Mouse (Mus musculus) gastrocnemius, postnatal 4 days (tissue): ENCODE data around the gene Spdya. TPM values are rescaled to one million over a fixed set of nuclear protein-coding genes. Genes with fewer than 3 reads are reported as not detected.
"Not testable (repeated sequence)": the region's sequence is repeated elsewhere in the genome, so short reads cannot be mapped to it uniquely, and the experiment has no call there.

Experiments
- DNase-seq, 2 experiments: peaks; one replicate each; pipeline ENCODE4 v3.0.0; 2021 to 2022; ENCODE audit warnings: low spot score in 2 of 2, mixed read lengths in 2 of 2
- long read RNA-seq, 2 experiments: library from polyadenylated mRNA; stranded (forward); transcript quantifications; one replicate each; pipeline ENCODE4 v2.0.0; 2021
- total RNA-seq, 2 experiments: library from RNA; stranded (reverse); gene quantifications; 2 replicates each; pipeline ENCODE4 v1.2.3; 2021

Gene Spdya
- under 1 TPM; 0.73 to 0.83 TPM for total RNA-seq
- long read RNA-seq, experiment 1, partial matches to known transcripts: 0 of 3 reads
- long read RNA-seq, experiment 1, other reads (novel, unspliced or antisense): 2 of 3 reads
- long read RNA-seq, experiment 2, partial matches to known transcripts: 0 of 1 reads
- long read RNA-seq, experiment 2, other reads (novel, unspliced or antisense): 1 of 1 reads

DNA sequence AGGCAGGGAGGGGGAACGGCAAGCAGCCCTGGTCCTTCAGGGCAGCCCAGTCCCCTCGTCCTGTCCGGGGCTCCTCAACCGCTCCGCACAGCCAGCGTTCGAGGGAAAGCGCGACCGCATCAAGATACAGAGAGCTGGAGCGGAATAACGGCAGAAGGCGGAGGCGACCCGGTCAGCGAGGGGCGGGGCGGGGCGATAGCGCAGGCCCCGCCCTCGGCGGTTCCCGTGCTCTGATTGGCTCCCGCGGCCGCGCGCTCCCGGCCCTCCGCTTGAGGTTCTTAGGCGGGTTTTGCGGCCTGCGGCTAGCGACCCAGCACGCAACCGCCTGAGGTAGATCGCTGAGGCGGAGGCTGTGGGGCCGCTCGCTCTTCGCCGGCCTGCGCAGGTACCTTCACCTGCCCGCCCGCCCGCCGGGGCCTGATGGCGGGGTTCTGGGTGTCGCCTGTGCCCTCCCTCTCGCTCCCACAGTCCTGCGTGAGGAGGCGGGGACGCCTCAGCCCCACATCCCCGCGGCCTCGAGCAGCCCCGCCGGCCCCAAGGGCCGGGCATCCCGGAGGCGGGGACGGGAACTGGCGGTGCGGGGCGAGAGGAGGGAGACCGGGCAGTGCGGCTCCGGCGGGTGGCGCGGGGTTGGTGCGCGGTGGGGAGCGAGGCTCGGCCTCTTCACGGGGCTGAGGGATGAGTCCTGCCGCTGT, at the start of gene Spdya:
Spdya (plus strand) TSS at position 305 of the 695 bp plus-strand sequence.
- peak; percentile 72 to 85 for DNase-seq

DNA sequence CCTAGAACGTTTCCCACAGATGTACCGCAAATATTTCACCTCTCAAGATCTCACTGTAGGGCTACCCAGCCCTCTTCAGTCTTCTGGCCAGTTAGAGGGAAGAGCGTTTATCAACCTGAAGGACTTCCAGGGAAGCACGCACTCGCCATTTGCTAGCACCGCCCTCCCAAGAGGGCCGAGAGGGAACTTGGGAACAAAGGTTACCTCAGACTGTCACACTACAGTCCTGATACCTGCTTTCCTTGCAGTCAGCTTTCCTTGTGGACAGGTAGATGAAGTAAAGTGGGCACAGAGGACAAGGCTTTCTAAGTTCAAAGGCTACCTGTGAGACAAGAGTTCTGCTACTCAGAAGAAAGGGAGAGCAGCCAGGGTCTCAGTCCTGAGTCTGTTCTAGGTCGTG, 45.0 kb upstream of the Spdya start:
- no peak for DNase-seq

DNA sequence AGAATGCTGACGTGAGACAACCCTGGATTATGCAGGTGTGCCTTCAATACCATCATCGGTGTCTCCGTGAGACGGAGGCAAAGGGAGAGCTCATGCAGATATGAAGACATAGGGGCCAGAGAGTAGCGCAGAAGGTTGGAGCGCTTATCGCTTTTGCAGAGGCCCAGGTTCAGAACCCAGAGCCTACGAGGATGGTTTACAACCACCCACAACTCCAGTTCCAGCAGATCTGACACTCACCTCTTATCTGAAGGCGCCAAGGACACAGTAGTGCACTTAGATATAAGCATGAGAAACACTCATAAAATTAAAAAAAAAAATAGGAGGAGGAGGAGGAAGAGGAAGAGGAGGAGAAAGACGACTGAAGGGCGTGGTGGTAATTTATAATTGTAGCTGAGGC, 41.6 kb upstream of the Spdya start:
- no peak for DNase-seq

DNA sequence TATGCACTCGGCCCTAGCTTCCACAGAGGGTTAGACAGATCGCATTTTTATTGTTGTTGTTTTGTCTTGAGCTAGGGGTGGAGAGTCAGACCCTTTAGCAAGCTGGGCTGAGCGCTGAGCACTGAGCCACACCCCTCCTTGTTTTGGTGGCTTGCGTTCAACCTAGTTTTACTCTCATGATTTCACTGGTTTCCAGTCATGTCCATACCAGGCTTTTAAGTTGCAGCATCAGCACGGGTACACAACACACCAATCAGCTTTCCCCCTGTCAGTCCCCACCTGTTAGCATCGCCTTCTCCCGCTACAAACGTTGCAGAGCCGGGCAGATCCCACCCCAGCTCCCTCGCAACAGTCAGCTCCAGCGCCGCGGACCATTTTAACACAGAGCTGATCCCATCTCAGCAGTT, 25.6 kb upstream of the Spdya start:
- DNase-seq: no peak

DNA sequence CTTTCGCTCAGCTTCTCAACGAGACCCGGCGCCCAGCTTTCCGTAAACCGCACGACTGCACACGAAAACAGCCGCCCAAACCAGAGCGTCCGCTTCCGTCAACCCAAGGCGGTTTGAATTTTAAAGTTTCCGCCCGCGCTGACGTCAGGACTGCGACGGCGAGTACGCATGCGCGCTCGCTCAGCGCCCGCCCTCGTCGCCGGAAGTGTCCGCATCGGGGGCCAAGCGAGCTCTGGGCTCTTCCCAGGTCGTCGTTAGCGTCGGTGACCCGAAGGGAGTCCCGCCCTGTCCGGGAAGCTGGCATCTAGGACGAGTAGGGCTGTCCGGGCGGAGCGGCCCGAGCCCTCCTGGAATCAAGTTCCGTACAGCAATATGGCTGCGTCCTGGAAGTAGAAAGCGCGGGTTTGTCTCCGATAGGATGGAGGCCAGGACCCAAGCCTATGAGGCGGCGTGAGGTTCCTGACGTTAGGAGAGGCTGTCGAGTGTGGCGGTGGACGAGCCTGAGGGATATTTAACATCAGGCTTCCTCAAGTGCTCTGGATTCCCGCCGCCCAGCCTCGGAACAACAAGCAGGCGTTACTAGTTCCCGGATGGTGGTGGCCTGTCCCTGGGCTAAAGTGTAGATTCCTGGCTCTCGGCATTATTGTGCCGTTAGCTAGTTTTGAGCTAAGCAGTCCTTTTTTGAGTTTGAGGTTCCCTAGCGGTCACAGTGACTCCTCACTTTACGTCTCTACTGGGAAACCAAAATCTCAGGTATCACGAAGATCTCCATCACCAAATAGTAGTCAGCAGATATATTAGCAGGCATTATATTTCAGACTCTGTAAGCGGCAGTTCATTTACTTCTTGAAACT, 24.9 kb upstream of the Spdya start, which contains the start of gene Ndc80:
Ndc80 (minus strand) TSS at position 147 of the 854 bp plus-strand sequence.
- DNase-seq: peak; percentile 86 to 92

DNA sequence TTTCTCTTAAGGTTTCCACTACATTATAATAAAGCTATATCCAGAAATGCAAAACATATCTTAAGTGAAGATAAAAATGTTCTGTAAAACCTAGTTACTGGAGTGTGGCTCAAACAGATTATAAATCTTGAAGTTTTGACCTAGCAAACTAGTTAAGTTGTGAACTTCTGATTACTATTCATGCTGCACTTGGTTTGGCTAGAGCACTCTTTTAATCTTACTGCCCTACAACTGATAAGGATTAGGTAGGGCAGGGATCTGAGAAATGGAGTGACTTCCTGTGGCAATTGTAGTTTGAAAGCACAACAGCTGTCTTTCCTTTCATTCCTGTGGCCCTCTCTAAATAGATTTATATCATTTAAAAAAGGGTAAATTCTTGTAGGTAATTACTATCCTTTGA, 23.8 kb upstream of the Spdya start:
- DNase-seq: no peak

DNA sequence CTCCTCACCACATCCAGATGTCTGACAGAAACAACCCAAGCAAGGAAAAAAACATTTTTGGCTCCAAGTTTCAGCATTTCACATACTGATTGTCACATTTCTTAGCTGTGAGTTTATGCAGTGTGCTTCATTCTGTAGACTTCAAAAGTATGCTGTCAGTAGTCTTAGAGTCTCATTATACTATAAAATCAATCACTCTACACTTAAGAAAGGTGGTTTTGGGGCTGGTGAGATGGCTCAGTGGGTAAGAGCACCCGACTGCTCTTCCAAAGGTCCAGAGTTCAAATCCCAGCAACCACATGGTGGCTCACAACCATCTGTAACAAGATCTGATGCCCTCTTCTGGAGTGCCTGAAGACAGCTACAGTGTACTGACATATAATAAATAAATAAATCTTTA, 16.3 kb upstream of the Spdya start:
- DNase-seq: not testable (repeated sequence)

DNA sequence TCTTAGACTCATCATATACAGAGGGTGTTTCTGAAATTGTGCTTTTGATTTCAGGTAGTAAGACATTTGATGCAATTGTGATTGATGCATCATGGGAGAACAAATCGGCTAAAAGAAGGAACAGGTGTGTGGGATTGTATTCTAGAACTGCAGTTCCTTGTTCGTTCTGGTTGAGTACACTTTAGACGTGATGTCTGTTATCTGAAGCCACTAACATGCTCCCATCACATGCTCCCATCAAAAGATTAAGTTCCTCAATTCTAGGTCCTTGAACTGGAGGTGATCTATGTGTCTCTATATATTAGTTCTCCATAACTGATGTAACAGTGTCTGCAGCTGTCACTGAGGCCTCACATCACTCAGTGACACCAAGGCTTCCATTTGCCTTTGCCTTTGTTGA, 14.7 kb upstream of the Spdya start:
- no peak for DNase-seq

DNA sequence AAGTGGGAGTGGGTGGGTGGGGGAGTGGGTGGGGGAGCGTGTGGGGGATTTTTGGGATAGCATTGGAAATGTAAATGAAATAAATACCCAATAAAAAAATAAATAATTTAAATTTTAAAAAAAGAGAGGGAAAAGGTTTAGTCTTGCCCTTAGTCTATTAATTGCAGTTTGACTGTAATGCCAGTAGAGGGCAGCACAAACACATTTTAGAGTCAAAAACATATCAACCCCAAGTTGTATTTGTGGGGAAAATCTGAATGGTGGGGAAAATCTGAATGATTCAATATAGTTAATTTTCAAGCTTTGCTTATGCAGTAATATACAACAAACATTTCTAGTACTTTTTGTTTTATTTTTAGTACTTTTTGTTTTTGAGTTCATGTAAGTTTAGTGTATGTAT, 3.3 kb upstream of the Spdya start:
- no peak for DNase-seq

DNA sequence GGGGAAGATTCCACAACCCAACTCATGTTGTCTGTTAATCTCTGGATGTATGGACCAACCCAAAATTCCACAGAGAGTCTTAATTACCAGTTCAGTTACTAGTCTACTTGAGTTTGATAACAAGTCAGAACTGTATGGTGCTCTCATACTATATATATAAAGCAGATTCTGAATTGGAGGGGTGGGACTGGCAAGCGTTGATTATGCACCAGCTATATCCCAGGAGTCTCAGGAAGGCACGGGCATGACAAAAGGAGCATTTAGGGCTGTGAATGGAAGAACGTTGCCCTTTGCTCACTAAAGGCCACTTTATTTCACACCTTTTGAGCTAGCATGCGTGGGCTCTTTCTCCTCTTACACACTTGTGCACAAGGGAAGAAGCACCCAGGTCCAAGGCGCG, 511 bp upstream of the Spdya start:
- no peak for DNase-seq

DNA sequence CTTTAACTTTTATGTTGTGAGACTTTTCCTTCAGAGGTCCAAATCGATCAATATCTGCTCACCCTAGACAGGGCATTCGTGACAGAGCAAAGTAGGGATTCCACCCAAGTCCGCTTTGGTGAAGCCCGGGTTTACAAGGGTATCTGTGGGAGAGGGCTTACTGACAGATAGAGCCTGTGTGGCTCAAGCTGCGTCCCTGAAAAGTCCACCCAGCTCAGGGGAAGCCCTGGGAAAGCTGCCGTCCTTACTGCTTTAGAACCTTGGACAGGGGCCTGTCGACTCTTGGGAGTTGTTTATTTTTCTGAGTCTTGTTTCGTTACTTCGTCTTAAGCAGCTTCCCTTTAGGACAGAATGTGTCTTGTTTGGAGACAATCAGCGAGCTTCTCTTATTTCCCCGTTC, 1.0 kb downstream of the Spdya start:
- DNase-seq: no peak

DNA sequence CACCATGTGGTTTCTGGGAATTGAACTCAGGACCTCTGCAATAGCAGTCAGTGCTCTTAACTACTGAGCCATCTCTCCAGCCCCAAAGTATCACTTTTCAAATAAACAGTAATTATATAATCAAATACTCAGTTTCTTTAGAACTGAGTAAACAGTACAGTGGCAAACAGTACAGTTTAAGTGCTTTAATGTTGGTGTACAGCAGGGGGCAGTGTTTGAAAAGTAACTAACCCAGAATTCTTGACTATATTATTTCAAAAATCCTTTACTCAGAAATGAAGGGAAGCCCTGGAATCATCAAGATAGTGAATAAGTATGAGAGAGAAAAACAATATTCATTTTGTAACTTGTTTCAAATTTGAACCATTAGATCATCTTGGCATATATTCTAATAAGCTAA, 9.8 kb downstream of the Spdya start:
- DNase-seq: peak in 1 of 2 experiments; percentile 13

DNA sequence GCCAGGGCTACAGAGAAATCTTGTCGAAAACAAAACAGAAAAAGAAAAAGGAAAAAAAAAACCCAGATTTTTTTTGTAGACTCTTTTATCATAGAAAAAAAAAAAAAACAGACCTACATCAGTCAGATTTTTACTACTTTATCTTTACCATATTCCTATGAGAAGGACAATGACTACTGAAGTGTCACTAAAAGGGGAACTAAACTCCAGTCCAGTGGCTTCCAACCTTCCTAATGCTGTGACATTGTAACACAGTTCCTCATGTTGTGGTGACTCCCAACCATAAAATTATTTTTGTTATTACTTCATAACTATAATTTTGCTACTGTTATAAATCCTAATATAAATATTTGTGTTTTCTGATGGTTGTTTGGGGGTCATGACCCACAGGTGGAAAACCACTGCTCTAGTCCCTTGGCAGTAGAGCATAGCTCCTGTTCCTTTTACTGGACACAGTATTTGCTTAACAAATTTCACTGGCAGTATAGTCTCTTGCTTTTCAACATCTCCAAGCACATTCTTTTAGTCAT, 27.4 kb downstream of the Spdya start:
- DNase-seq: no peak

DNA sequence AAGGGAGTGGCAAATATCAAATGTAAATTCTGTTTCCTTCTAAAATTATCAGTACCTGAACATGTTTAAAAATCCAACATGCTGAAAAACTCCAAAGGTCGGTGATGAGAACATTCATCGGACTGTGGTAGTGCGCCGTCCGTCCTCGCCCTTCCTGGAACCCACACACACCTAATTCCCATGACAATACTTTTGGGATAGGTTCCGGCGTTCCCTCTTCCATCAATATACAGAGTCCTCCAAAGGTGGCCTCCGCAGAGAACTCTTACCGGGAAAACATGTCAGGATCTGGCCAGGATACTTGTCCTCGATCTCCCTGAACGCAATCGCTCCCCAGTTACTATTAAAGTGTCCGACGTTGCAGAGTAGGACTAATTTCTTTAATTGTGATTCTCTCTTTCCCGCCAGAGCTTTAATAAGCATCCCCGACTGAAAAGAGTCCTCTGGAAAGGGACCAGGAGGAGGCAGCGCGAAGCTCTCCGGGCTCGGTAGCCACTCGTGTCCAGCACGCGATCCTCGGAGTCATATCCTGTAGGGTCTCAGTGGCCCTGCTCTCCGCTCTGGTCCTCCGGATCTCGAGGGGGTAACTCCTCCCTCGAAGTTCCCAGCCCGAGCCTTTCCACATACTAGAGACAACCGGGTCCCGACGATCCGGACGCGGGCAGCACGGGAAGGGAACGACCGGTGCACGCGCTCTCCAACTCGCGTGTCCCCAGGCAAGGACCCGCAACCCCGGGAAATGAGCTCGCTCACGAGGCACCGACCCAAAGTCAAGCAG, 46.2 kb downstream of the Spdya start:
- no peak for DNase-seq

DNA sequence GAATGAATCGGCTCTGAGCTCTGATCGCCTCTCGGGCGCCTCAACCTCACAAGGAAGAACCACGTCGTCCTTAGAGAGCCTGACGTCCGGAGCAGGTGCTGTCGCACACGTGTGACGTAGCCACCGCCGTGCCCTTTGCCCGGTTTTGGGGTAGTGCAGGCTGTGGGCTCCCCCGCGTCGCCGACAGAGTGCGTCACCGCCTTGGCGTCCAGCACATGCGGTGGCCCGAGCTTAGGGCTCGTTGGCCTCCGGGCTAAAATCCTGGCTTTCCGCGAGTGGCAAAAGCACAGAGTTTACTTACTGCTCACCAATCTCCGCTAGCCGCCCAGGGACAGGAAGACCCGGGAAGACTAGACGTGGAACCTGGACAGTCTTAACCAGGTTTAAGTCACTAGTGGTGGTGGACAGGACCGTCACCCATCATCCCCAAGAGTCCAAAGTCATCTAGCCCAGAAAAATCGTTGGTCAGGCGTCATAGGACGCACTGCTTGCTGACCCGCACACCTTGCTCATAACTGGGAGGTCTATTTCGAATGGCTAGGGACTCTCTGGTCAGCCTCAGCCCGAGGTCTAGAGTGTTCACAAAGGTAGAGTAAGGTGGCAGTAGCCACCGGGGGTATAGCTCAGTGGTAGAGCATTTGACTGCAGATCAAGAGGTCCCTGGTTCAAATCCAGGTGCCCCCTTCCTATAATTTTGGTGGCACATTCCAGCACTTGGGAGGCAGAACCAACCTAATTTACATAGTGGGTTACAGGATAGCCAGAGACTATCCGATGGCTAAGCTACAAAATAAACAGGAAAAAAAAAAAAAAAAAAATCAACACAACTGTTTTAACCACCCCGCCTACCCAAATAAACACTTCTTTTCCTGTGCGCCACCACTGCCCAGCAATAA, 47.0 kb downstream of the Spdya start:
- DNase-seq: peak; percentile 42 to 76

DNA sequence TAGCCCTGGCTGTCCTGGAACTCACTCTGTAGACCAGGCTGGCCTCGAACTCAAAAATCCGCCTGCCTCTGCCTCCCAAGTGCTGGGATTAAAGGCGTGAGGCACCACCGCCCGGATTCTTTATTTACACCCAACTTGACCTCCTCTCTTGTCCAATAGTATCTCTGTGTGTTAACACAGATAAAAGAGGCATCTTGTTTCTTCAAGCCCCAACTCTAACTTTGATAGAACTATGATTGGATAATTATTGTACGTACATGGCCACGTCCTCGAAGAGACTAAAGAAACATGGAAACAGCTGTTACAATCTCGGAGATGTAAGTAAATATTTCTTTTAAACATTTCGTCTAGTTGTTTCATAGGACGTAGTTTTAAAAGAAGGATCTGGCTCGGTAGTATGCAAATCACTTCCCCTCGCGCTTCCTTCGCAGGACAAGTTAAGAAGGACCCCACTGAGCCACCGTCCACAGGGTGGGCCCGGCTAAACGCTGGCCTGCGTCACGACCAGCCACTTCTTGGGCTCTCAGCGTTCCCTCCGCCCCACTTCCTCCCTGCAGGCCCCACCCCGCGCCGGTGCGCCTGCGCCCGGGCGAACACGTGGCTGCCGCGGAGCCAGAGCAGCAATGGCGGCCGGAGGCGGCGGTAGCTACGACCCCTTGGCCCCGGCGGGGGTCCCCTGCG, 63.9 kb downstream of the Spdya start, which contains the start of gene Wdr43:
Wdr43 (plus strand) TSS at position 258 of the 681 bp plus-strand sequence.
- peak; percentile 94 to 95 for DNase-seq

DNA sequence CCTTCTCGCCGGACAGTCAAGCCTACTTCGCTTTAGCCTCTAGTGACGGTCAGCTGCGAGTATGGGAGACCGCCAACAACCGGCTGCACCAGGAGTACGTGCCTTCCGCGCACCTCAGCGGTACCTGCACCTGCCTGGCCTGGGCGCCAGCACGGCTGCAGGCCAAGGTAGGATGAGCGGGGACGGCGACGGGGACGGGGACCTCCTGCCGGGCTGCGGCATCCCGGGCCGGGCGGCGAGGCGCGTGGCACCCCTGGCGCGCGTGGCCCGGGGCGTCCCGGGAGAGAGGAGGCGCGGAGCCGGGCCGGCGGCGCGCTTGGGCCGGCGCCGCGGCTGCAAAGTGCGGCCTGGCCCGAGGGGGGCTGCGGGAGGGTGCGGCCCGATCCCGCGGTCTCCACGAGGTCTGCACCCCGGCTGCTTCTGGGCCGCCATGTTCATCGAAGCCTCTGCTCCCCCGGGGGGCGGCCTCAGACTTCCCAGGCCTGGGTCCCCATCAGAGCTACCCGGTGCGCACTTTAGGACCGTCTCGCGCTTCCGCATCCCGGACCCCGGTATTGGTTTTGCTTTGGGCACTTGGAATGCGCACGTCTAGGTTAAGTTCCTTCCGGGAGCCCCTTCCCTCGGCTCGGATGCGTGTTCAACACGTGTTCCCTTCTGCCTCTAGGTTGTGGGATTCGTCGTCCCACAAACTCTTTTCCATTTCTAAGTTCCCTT, 64.6 kb downstream of the Spdya start:
- DNase-seq: peak in 1 of 2 experiments; percentile 20

DNA sequence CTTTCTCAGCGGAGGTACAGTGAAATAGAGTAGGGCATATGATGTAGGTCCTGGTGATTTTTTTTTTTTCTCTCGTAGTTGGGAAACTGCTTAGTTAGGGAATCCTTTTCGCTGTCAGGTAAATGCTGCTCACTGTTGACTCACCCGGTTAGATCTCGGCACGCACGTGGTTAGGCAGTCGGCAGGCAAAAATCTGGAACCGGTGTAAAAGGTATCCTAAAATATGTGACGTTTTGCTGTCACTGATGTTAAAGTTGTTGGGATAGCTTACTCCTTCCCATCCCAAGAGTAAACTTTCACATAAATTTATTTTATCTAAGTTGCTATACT, 65.1 kb downstream of the Spdya start:
- DNase-seq: no peak

DNA sequence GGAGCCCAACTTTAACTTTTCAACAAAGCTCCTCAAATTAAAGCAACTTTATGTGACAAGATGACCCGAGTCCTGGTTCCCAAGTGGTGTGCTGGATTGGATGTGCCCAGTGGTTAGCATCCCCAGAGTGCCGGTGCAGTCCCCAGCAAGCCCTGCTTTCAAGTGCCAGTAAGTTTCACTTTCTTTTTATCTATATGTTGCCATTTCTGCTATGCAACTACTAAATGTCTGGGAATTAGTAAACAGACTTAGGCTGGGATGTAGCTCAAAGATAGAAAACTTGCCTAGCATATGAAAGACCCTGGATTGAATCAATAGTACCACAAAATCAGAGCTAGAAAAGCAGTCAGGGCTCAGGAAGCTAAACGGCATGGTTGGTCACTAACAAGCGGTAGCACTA, 66.1 kb downstream of the Spdya start:
- DNase-seq: no peak
